Mouse (Mus musculus) frontal cortex, postnatal 36 days (tissue): ENCODE data around the gene Rlim.

ENCODE experiments used
- DNase-seq, 2 experiments: peaks; one replicate each; pipeline ENCODE4 v3.0.0; 2022; ENCODE audit warnings: low spot score in 2 of 2

Rlim gene

GRCm38 (mm10) chrX:103981169-103981689 is at the start of gene Rlim:
TSS of gene Rlim (minus strand) at chrX:103981284.
- DNase-seq, result peak; percentile 88 to 91

- DNase-seq, result no peak
Observed at GRCm38 (mm10) chrX:104017196-104017595, 36.1 kb upstream of the Rlim start.

DNA sequence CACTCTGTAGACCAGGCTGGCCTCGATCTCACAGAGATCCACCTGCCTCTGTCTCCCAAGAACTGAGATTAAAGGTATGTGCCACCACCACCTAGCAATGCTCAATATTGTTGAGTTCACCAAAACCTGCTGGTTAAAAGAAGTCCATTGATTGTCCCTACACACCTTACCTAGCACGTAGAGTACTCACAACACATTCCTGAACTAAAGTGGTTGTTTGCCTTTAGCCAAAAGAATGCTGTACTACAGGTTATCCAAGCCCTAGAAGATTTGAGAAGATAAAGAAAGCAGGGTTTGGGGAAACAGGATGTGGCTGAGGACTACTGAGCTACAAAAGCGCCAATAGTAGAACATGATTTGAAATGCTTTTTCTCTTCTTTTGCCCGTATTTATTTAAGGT is 34.0 kb upstream of the Rlim start:
- DNase-seq, result no peak

GRCm38 (mm10) chrX:104013318-104013811 is 32.3 kb upstream of the Rlim start:
- no peak for DNase-seq

DNA sequence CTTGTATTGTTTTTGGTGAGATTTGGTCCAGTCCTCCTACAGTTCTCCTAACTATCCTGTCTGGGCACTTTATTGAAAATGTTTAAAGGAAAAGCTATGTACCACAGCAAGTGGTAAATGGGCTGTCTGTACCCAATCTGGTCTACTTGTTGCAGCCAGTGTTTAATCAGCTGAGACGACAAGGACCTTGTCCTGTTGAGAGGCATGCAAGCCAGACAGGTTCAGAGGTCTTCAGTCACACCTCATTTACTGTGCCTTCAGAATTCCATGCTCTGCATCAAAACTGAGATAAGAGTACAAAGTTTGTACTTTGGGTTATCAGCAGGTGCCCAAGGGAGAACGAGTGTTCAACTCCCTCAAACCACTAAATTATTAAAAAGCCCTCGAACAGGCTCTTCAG is 13.7 kb upstream of the Rlim start:
- no peak for DNase-seq

DNA sequence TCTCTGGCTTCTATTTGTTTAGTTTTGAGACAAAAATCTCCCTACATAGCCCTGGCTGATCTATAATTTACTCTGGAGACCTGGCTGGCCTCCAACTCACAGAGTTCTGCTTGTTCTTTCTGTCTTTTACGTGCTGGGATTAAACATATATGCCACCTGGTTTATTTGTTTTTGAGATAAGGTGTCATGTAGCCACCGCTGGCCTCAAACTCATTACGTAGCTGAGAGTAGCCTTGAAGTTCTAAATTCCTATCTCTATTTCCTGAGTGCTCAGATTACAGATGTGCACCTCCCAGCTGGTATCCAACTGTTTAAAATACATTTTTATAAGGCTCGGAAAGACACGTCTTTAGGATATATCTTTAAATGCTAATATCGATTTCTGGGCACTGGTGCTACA is 12.8 kb upstream of the Rlim start:
- DNase-seq, result no peak

DNA sequence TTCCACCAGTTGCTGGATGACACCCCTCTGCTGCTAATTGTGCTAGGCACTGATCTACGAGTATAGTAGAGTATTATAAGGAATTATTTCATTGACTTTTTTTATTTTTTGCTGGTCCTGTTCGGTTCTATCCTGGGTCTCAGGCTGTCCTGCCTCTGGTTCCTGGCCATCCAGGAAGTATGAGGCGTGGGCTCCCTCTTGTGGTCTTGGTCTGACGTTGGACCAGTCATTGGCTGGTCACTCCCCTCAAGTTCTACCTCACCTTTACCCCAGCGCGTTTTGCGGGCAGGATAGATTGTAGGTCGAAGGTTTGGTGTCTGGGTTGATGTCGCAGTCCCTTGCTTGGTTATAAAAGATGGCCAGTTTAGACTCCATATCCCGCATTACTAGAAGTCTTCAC is 10.6 kb upstream of the Rlim start:
- DNase-seq, result no peak

- DNase-seq, result no peak
Observed at GRCm38 (mm10) chrX:103990392-103990791, 9.3 kb upstream of the Rlim start.

DNA sequence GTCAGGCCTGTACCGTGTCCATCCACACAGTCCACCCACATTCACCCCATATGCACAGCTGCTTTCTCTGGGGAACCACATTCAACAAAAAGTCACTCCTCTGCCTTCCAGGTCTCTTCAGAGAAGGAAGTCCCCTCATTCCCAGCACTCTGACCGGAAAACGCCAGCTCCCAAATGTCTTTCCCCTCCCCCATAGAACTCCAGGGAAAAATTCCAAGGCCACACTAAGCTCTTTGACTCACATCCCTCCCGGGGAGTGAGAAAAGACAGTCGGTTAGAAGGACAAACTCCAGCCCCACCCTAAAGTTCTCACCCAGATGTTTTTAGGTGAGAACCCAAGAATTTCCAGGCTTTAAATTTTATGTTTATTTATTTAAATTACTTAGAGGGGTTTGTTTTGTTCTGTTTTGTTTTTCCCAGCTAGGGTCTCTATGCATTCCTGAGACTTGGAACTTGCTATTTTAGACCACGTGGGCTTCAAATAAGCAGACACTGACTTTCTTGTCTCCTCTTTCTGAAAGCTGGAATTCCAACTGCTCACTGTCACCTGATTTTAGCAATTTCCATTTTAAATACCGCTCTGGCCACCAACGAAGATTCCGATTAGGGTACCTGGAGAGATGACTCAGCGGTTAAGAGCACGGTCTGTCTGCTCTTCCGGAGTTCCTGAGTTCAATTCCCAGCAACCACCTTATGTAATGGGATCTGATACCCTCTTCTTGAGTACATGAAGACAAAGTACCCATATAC is 6.3 kb upstream of the Rlim start:
- DNase-seq, result no peak

GRCm38 (mm10) chrX:103986159-103986558 is 5.1 kb upstream of the Rlim start:
- DNase-seq, result no peak

GRCm38 (mm10) chrX:103984992-103985391 is 3.9 kb upstream of the Rlim start:
- DNase-seq, result no peak

DNA sequence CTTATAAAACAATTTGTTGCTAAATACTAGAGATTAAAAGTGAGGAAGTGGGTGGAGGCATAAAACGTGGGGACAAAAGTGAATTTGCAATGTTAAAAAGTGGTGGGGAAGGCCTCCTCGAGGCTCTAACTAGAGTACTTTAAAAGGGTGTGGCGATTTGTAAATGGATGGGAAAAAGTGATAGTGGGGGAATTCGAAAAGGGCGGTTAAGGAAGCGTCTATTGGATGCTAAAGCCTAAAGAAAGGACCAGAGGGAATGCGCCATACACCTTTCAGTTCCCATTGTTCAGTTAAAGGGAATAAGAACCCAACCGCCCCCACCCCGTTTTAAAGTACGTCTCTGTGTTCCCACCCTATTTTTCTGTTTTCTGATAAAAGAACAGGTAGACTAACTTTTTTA is 722 bp upstream of the Rlim start:
- no peak for DNase-seq

- DNase-seq, result peak in 1 of 2 experiments; percentile 14
Observed at GRCm38 (mm10) chrX:103980590-103981168, 405 bp downstream of the Rlim start.

GRCm38 (mm10) chrX:103980036-103980435 is 1.0 kb downstream of the Rlim start:
- DNase-seq, result no peak

- DNase-seq, result no peak
Observed at GRCm38 (mm10) chrX:103939701-103940100, 41.4 kb downstream of the Rlim start.

GRCm38 (mm10) chrX:103937333-103937732 is 43.8 kb downstream of the Rlim start:
- DNase-seq, result peak in 1 of 2 experiments; percentile 27

GRCm38 (mm10) chrX:103922436-103922835 is 58.6 kb downstream of the Rlim start:
- no peak for DNase-seq

GRCm38 (mm10) chrX:103918954-103919353 is 62.1 kb downstream of the Rlim start:
- DNase-seq, result no peak

DNA sequence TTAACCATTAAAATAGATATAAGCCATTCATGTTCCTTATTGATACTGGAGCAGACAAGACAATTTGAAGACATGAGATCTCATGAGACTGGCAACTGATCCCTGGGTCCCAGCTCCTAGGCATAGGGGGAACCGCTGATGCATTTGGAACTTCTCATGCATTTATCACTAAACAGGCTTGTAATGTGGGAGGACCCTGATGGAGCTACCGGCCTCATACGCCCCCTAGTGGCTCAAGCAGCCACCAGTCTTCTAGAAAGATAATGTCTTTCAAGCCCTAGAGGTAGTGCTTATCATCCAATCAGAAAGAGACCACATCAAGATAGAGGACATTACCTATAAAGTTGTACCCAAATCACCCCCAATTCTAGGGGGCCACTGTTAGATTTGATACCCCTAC is 66.3 kb downstream of the Rlim start:
- peak; percentile 14 to 43 for DNase-seq
